Mouse (Mus musculus) CH12.LX (cell line): ENCODE data around the gene Cecr2. TPM values are rescaled to one million over a fixed set of nuclear protein-coding genes. Genes with fewer than 3 reads are reported as not detected.

Source experiments
- DNase-seq: peaks from one replicate; pipeline ENCODE4 v3.0.0-alpha.2; 2013; ENCODE audit errors: extremely low read depth
- H3K27ac ChIP-seq: 2 replicates; pipeline ENCODE4 v1.5.1; 2012; ENCODE audit warnings: low read depth, mild to moderate bottlenecking, control low read depth, moderate library complexity; ENCODE audit not compliant: insufficient read depth
- H3K27me3 ChIP-seq: replicated peaks from 2 replicates; pipeline ENCODE3; 2012; ENCODE audit warnings: inconsistent platforms
- H3K36me3 ChIP-seq, 2 experiments: replicated peaks in 1 of 2; 2 replicates each; pipeline versions ENCODE3 to v1.6.1; 2012; ENCODE audit warnings: inconsistent platforms in 1 of 2, low read length in 1 of 2, mild to moderate bottlenecking in 1 of 2, mixed read lengths in 1 of 2, moderate library complexity in 1 of 2; ENCODE audit not compliant: control insufficient read depth in 1 of 2, insufficient read depth in 1 of 2
- H3K4me1 ChIP-seq, 2 experiments: 2 replicates each; pipeline ENCODE4 v1.6.1; 2012; ENCODE audit warnings: inconsistent platforms in 1 of 2, moderate library complexity in 1 of 2; ENCODE audit not compliant: insufficient read depth in 2 of 2, control insufficient read depth in 1 of 2
- H3K4me2 ChIP-seq: 2 replicates; pipeline ENCODE4 v1.6.1; 2012; ENCODE audit warnings: low read depth, mild to moderate bottlenecking, control low read depth; ENCODE audit not compliant: poor library complexity, insufficient read depth, severe bottlenecking
- H3K4me3 ChIP-seq, 3 experiments: fragments of 150-350 bp in 1 of 3; sonication (generic) in 1 of 3; replicated peaks in 1 of 3; 2 replicates each; pipeline versions ENCODE3 to v1.5.1; 2011 to 2012; ENCODE audit warnings: low read depth in 2 of 3, low read length in 2 of 3, mild to moderate bottlenecking in 2 of 3, moderate library complexity in 2 of 3, control low read depth in 1 of 3, improper control_type of control experiment in 1 of 3, inconsistent platforms in 1 of 3, mixed read lengths in 1 of 3; ENCODE audit not compliant: poor library complexity in 1 of 3
- H3K79me2 ChIP-seq: replicated peaks from 2 replicates; pipeline ENCODE4 v1.6.1; 2012; ENCODE audit warnings: mild to moderate bottlenecking, moderate library complexity; ENCODE audit not compliant: control insufficient read depth, poor library complexity, insufficient read depth, severe bottlenecking; ENCODE audit errors: extremely low read depth
- H3K9ac ChIP-seq: 2 replicates; pipeline ENCODE4 v1.6.1; 2012; ENCODE audit warnings: low read depth, mild to moderate bottlenecking, control low read depth, moderate library complexity; ENCODE audit not compliant: insufficient read depth
- H3K9me3 ChIP-seq: replicated peaks from 2 replicates; pipeline ENCODE3; 2012; ENCODE audit warnings: low read length, inconsistent platforms, mixed read lengths
- BHLHE40 ChIP-seq: IDR thresholded peaks from 2 replicates; pipeline ENCODE4 v1.6.1; 2011; ENCODE audit warnings: mild to moderate bottlenecking, low read depth, low read length, improper control_type of control experiment
- CHD1 ChIP-seq: IDR thresholded peaks from 2 replicates; pipeline ENCODE4 v1.6.1; 2012; ENCODE audit warnings: low read depth, low read length, improper control_type of control experiment, inconsistent platforms
- CHD2 ChIP-seq: IDR thresholded peaks from 2 replicates; pipeline ENCODE4 v1.6.1; 2011; ENCODE audit warnings: low read length, improper control_type of control experiment
- E2F4 ChIP-seq: IDR thresholded peaks from 2 replicates; pipeline ENCODE4 v1.6.1; 2011; ENCODE audit warnings: low read depth, low read length, improper control_type of control experiment; ENCODE audit not compliant: insufficient replicate concordance
- ELF1 ChIP-seq: IDR thresholded peaks from 2 replicates; pipeline ENCODE4 v1.6.1; 2014; ENCODE audit warnings: low read depth, mild to moderate bottlenecking, inconsistent platforms, low read length, improper control_type of control experiment
- EP300 ChIP-seq: IDR thresholded peaks from 2 replicates; pipeline ENCODE4 v1.6.1; 2011; ENCODE audit warnings: low read length, improper control_type of control experiment
- ETS1 ChIP-seq: conservative IDR thresholded peaks from 2 replicates; pipeline ENCODE4 v1.6.1; 2012; ENCODE audit warnings: low read depth, mild to moderate bottlenecking, inconsistent platforms, low read length, improper control_type of control experiment, moderate library complexity
- JUN ChIP-seq: IDR thresholded peaks from 2 replicates; pipeline ENCODE4 v1.6.1; 2011; ENCODE audit warnings: low read depth, mild to moderate bottlenecking, low read length, improper control_type of control experiment, moderate library complexity; ENCODE audit not compliant: insufficient read depth
- JUND ChIP-seq: conservative IDR thresholded peaks from 2 replicates; pipeline ENCODE4 v1.6.1; 2011; ENCODE audit warnings: low read depth, low read length, improper control_type of control experiment
- KAT2A ChIP-seq: IDR thresholded peaks from 2 replicates; pipeline ENCODE4 v1.6.1; 2012; ENCODE audit warnings: low read length, improper control_type of control experiment, inconsistent platforms; ENCODE audit not compliant: insufficient replicate concordance
- MAX ChIP-seq: IDR thresholded peaks from 2 replicates; pipeline ENCODE4 v1.6.1; 2011; ENCODE audit warnings: low read length, improper control_type of control experiment
- MXI1 ChIP-seq: IDR thresholded peaks from 2 replicates; pipeline ENCODE4 v1.6.1; 2011; ENCODE audit warnings: mild to moderate bottlenecking, low read depth, low read length, improper control_type of control experiment
- NELFE ChIP-seq: IDR thresholded peaks from 2 replicates; pipeline ENCODE4 v1.6.1; 2011; ENCODE audit warnings: low read depth, low read length, improper control_type of control experiment
- NRF1 ChIP-seq: IDR thresholded peaks from 2 replicates; pipeline ENCODE4 v1.6.1; 2014; ENCODE audit warnings: low read depth, mild to moderate bottlenecking, inconsistent platforms, low read length, improper control_type of control experiment, moderate library complexity
- PAX5 ChIP-seq: IDR thresholded peaks from 2 replicates; pipeline ENCODE4 v1.6.1; 2012; ENCODE audit warnings: low read length, inconsistent platforms, mixed read lengths
- POLR2A ChIP-seq: IDR thresholded peaks from 2 replicates; pipeline ENCODE4 v1.6.1; 2011; ENCODE audit warnings: low read depth, mild to moderate bottlenecking, improper control_type of control experiment, low read length
- POLR2AphosphoS2 ChIP-seq: IDR thresholded peaks from 2 replicates; pipeline ENCODE4 v1.6.1; 2011; ENCODE audit warnings: low read depth, low read length, improper control_type of control experiment
- RCOR1 ChIP-seq: conservative IDR thresholded peaks from 2 replicates; pipeline ENCODE4 v1.6.1; 2012; ENCODE audit warnings: low read depth, mild to moderate bottlenecking, inconsistent platforms, low read length, improper control_type of control experiment
- SIN3A ChIP-seq: IDR thresholded peaks from 2 replicates; pipeline ENCODE4 v1.6.1; 2012; ENCODE audit warnings: low read length, improper control_type of control experiment, inconsistent platforms
- TBP ChIP-seq: conservative IDR thresholded peaks from 2 replicates; pipeline ENCODE4 v1.6.1; 2011; ENCODE audit warnings: low read depth, low read length, improper control_type of control experiment
- TCF12 ChIP-seq: IDR thresholded peaks from 2 replicates; pipeline ENCODE4 v1.6.1; 2014; ENCODE audit warnings: low read depth, mild to moderate bottlenecking, inconsistent platforms, low read length, improper control_type of control experiment
- UBTF ChIP-seq: IDR thresholded peaks from 2 replicates; pipeline ENCODE4 v1.6.1; 2012; ENCODE audit warnings: low read depth, mild to moderate bottlenecking, inconsistent platforms, low read length, improper control_type of control experiment, moderate library complexity
- USF1 ChIP-seq: IDR thresholded peaks from 2 replicates; pipeline ENCODE4 v1.6.1; 2014; ENCODE audit warnings: low read depth, mild to moderate bottlenecking, inconsistent platforms, low read length, improper control_type of control experiment
- USF2 ChIP-seq: conservative IDR thresholded peaks from 2 replicates; pipeline ENCODE4 v1.6.1; 2011; ENCODE audit warnings: low read depth, low read length, improper control_type of control experiment
- ZC3H11A ChIP-seq: IDR thresholded peaks from 2 replicates; pipeline ENCODE4 v1.6.1; 2012; ENCODE audit warnings: low read depth, mild to moderate bottlenecking, inconsistent platforms, low read length, improper control_type of control experiment
- ZKSCAN1 ChIP-seq: IDR thresholded peaks from 2 replicates; pipeline ENCODE4 v1.6.1; 2012; ENCODE audit warnings: low read depth, inconsistent platforms, low read length, improper control_type of control experiment, borderline replicate concordance
- ZMIZ1 ChIP-seq: IDR thresholded peaks from 2 replicates; pipeline ENCODE4 v1.6.1; 2012; ENCODE audit warnings: low read depth, mild to moderate bottlenecking, inconsistent platforms, low read length, improper control_type of control experiment
- ZNF384 ChIP-seq: IDR thresholded peaks from 2 replicates; pipeline ENCODE4 v1.6.1; 2012; ENCODE audit warnings: low read depth, low read length, improper control_type of control experiment, inconsistent platforms
- dilution Hi-C: fragments of 300-500 bp; cut with MboI; formaldehyde crosslinking; loops from 2 replicates; pipeline ENCODE4 v1.14.3; 2020; ENCODE audit warnings: low sequenced_read_pairs; ENCODE audit not compliant: extremely low pct_unique_long_range_greater_than_20kb, extremely low pct_ligation_motif_present
- in situ Hi-C: fragments of 300-500 bp; cut with MboI; formaldehyde crosslinking; loops from 3 replicates; pipeline ENCODE4 v1.14.3; 2019; ENCODE audit warnings: low sequenced_read_pairs, low pct_ligation_motif_present, low pct_unique_long_range_greater_than_20kb, mixed read lengths
- polyA plus RNA-seq: library from polyadenylated mRNA; unstranded; fragments of >175 nt; gene quantifications from 2 replicates; pipeline ENCODE4 v1.2.1, GENCODE M21; 2012; ENCODE audit warnings: low read depth; ENCODE audit not compliant: insufficient read length
- total RNA-seq, 2 experiments: library from RNA; depleted of rRNA; stranded (reverse); fragments of 300-350 nt in 1 of 2; fragments of >200 nt in 1 of 2; gene quantifications; 2 replicates each; pipeline ENCODE4 v1.2.3; 2012 to 2014

Gene Cecr2
- total and polyA plus RNA-seq, 3 experiments, result 6.6 to 15.0 (median 12.5) TPM

- in situ Hi-C loops, result no loop called here
These were observed 47.4 kb upstream of the Cecr2 start for GRCm38 (mm10) chr6:120618518-120619402.

GRCm38 (mm10) chr6:120620193-120620592 is 46.0 kb upstream of the Cecr2 start:
- Histone ChIP-seq H3K9me3 (no peaks in the 10 kb centered on the region), H3K9ac (no peak overlapping the region), H3K79me2 (no peaks in the 10 kb centered on the region), H3K4me1 (peaks cover 12 to 35% of the 10 kb centered on the region in 2 experiments), H3K27me3 (no peaks in the 10 kb centered on the region)
- in situ Hi-C loops, result loop anchor here (5.0 kb wide), 1 partner anchor 37 kb away; no protein-coding TSS in a partner anchor
- TF ChIP-seq POLR2AphosphoS2 (no peak), MXI1 (no peak), MAX (no peak), NRF1 (no peak), TBP (no peak), CHD1 (no peak), RCOR1 (no peak), E2F4 (no peak), ELF1 (no peak), BHLHE40 (no peak), UBTF (no peak), EP300 (no peak), CHD2 (no peak), SIN3A (no peak), ZMIZ1 (no peak), PAX5 (no peak), JUND (no peak), TCF12 (no peak), ZC3H11A (no peak), USF1 (no peak)
- TF ChIP-seq, all 38 proteins: peak for 0
- DNase-seq, result no peak
- H3K4me2 ChIP-seq, result no peak overlapping the region
- H3K36me3 ChIP-seq, result no peaks in the 10 kb centered on the region
- H3K4me3 ChIP-seq, result no peak overlapping the region
- H3K27ac ChIP-seq, result no peak overlapping the region
- dilution Hi-C loops, result no loop called here

More at GRCm38 (mm10) chr6:120618518-120619402, 47.4 kb upstream of the Cecr2 start:
- H3K4me3 ChIP-seq, result no peak overlapping the region
- peaks cover 12 to 32% of the 10 kb centered on the region in 2 experiments for H3K4me1 ChIP-seq
- DNase-seq, result peak; percentile 70
- peak overlapping the region; percentile 54; the same call in 1 of the 2 replicates for H3K9ac ChIP-seq
- peak overlapping the region; percentile 90 for H3K27ac ChIP-seq
- peak overlapping the region; percentile 33 for H3K4me2 ChIP-seq
- no peak for TF ChIP-seq RCOR1
- no peak for TF ChIP-seq JUND
- no peak for TF ChIP-seq ZMIZ1
- no peak for TF ChIP-seq USF1
- no peak for TF ChIP-seq CHD1
- no peak for TF ChIP-seq NELFE
- no peak for TF ChIP-seq USF2
- no peak for TF ChIP-seq ETS1
- TF ChIP-seq ZKSCAN1, result peak; percentile 84
- no peak for TF ChIP-seq ELF1
- TF ChIP-seq EP300, result 0 out of 2 replicates have a peak, but pooled peaks have one; percentile 21
- no peak for TF ChIP-seq UBTF
- TF ChIP-seq BHLHE40, result no peak
- no peak for TF ChIP-seq PAX5
- TF ChIP-seq MAX, result peak; percentile 38; the same call in 1 of the 2 replicates
- TF ChIP-seq ZNF384, result no peak
- TF ChIP-seq KAT2A, result no peak
- TF ChIP-seq ZC3H11A, result no peak
- TF ChIP-seq TCF12, result 0 out of 2 replicates have a peak, but pooled peaks have one; percentile 7
- no peak for TF ChIP-seq JUN
- no peak for TF ChIP-seq POLR2AphosphoS2
- TF ChIP-seq POLR2A, result peak; percentile 36; the same call in 1 of the 2 replicates
- TF ChIP-seq, all 38 proteins: peak for 5
- no peaks in the 10 kb centered on the region for H3K36me3 ChIP-seq
- no peaks in the 10 kb centered on the region for H3K9me3 ChIP-seq
- no peaks in the 10 kb centered on the region for H3K27me3 ChIP-seq
- H3K79me2 ChIP-seq, result no peaks in the 10 kb centered on the region
- dilution Hi-C loops, result no loop called here
